Mouse (Mus musculus) lung, postnatal 25 days (tissue): ENCODE results near the gene Oas1c.

Experiments used
- DNase-seq: peaks from one replicate; pipeline ENCODE4 v3.0.0; 2022; ENCODE audit warnings: low spot score

The Oas1c gene

GRCm38 (mm10) chr5:120781646-120782045 is 30.7 kb downstream of the Oas1c start:
- no peak for DNase-seq

- peak; percentile 29 for DNase-seq
These were observed 32.4 kb downstream of the Oas1c start for GRCm38 (mm10) chr5:120779922-120780321.

GRCm38 (mm10) chr5:120778941-120779340 is 33.4 kb downstream of the Oas1c start:
- DNase-seq, result no peak

GRCm38 (mm10) chr5:120777478-120777877 is 34.8 kb downstream of the Oas1c start, which contains the start of gene Oas3:
TSS of gene Oas3 (minus strand) at chr5:120777661.
- DNase-seq, result no peak

- no peak for DNase-seq
These were observed 35.5 kb downstream of the Oas1c start for GRCm38 (mm10) chr5:120776801-120777200.

- peak; percentile 8 for DNase-seq
These were observed 36.9 kb downstream of the Oas1c start for GRCm38 (mm10) chr5:120775287-120775985.

- DNase-seq, result no peak
These were observed 42.9 kb downstream of the Oas1c start for GRCm38 (mm10) chr5:120769396-120769795.

- no peak for DNase-seq
These were observed 47.3 kb downstream of the Oas1c start for GRCm38 (mm10) chr5:120765010-120765409.

- DNase-seq, result no peak
These were observed 50.4 kb downstream of the Oas1c start for GRCm38 (mm10) chr5:120761901-120762300.

GRCm38 (mm10) chr5:120754215-120754614 is 58.1 kb downstream of the Oas1c start:
- no peak for DNase-seq

GRCm38 (mm10) chr5:120752786-120753185 is 59.5 kb downstream of the Oas1c start:
- DNase-seq, result no peak

GRCm38 (mm10) chr5:120751206-120751605 is 61.1 kb downstream of the Oas1c start:
- no peak for DNase-seq
